Mouse (Mus musculus): ENCODE results near the gene Mrpl57. TPM values are rescaled to one million over a fixed set of nuclear protein-coding genes. Genes with fewer than 3 reads are reported as not detected.
A peak's percentile ranks its signal among the peaks of the same experiment; 100 is the strongest.

Gene Mrpl57
- polyA plus RNA-seq (2015; fragmentation: Nextera tagmentation; extraction: Ambion mirVana) = 177 and 197 TPM in 2 replicates

GRCm38 (mm10) chr14:57825788-57826751, at the start of gene Mrpl57, which contains the start of gene Ska3:
Mrpl57 (plus strand) TSS chr14:57826234.
Ska3 (minus strand) TSS chr14:57826185.
- Histone ChIP-seq H3K36me3 (peaks cover 4% of the 10 kb centered on the region; the same call in 1 of the 2 replicates), H3K27ac (peak within 1 kb of the TSS; percentile 89), H3K4me3 (replicated peaks) (peak within 1 kb of the TSS; percentile 92), H3K4me1 (replicated peaks) (peaks cover 4% of the 10 kb centered on the region), H3K9ac (peak within 1 kb of the TSS; percentile 90), H3K27me3 (replicated peaks) (no peaks in the 10 kb centered on the region), H3K9me3 (no peaks in the 10 kb centered on the region), H3K4me2 (replicated peaks) (peak within 1 kb of the TSS; percentile 72)
- peak; percentile 99 for ATAC-seq
- under 1% methylated on average over 96 of the region's 96 CpGs for WGBS

- Histone ChIP-seq H3K27ac (no peak overlapping the region), H3K36me3 (no peaks in the 10 kb centered on the region), H3K9ac (no peak overlapping the region), H3K27me3 (replicated peaks) (no peaks in the 10 kb centered on the region), H3K4me1 (replicated peaks) (no peaks in the 10 kb centered on the region), H3K9me3 (no peaks in the 10 kb centered on the region), H3K4me2 (replicated peaks) (no peak overlapping the region), H3K4me3 (replicated peaks) (no peak overlapping the region)
- ATAC-seq = no peak
- 50% methylated on average over 4 of the region's 4 CpGs for WGBS
Observed at GRCm38 (mm10) chr14:57787406-57787805, 38.6 kb upstream of the Mrpl57 start.

- Histone ChIP-seq H3K27me3 (replicated peaks) (no peaks in the 10 kb centered on the region), H3K4me3 (replicated peaks) (no peak overlapping the region), H3K36me3 (no peaks in the 10 kb centered on the region), H3K9me3 (no peaks in the 10 kb centered on the region), H3K4me2 (replicated peaks) (no peak overlapping the region), H3K4me1 (replicated peaks) (no peaks in the 10 kb centered on the region), H3K27ac (no peak overlapping the region), H3K9ac (no peak overlapping the region)
- no peak for ATAC-seq
- 56% methylated on average over 2 of the region's 2 CpGs for WGBS
Observed at GRCm38 (mm10) chr14:57789311-57789710, 36.7 kb upstream of the Mrpl57 start.

- 90% methylated on average over 9 of the region's 9 CpGs for WGBS
- Histone ChIP-seq H3K9ac (no peak overlapping the region), H3K36me3 (no peaks in the 10 kb centered on the region), H3K27me3 (replicated peaks) (no peaks in the 10 kb centered on the region), H3K4me3 (replicated peaks) (no peak overlapping the region), H3K4me1 (replicated peaks) (no peaks in the 10 kb centered on the region), H3K27ac (no peak overlapping the region), H3K4me2 (replicated peaks) (no peak overlapping the region), H3K9me3 (no peaks in the 10 kb centered on the region)
- ATAC-seq = no peak
Observed at GRCm38 (mm10) chr14:57789759-57790158, 36.3 kb upstream of the Mrpl57 start.

- WGBS = 67% methylated on average over 4 of the region's 4 CpGs
- H3K27ac ChIP-seq = no peak overlapping the region
- no peaks in the 10 kb centered on the region for H3K4me1 ChIP-seq (replicated peaks)
- no peak overlapping the region for H3K4me3 ChIP-seq (replicated peaks)
- no peaks in the 10 kb centered on the region for H3K27me3 ChIP-seq (replicated peaks)
- no peak overlapping the region for H3K9ac ChIP-seq
- H3K36me3 ChIP-seq = no peaks in the 10 kb centered on the region
- H3K4me2 ChIP-seq (replicated peaks) = no peak overlapping the region
- no peak for ATAC-seq
- H3K9me3 ChIP-seq = no peaks in the 10 kb centered on the region
Observed at GRCm38 (mm10) chr14:57791171-57791570, 34.9 kb upstream of the Mrpl57 start.

- H3K4me3 ChIP-seq (replicated peaks) = peak overlapping the region; percentile 79
- no peaks in the 10 kb centered on the region for H3K27me3 ChIP-seq (replicated peaks)
- H3K27ac ChIP-seq = no peak overlapping the region
- peak; percentile 51 for ATAC-seq
- peaks cover under 1% of the 10 kb centered on the region; the same call in 1 of the 2 replicates for H3K36me3 ChIP-seq
- peaks cover 7% of the 10 kb centered on the region for H3K4me1 ChIP-seq (replicated peaks)
- peak overlapping the region; percentile 39 for H3K9ac ChIP-seq
- no peaks in the 10 kb centered on the region for H3K9me3 ChIP-seq
- H3K4me2 ChIP-seq (replicated peaks) = peak overlapping the region; percentile 68
- 13% methylated on average over 7 of the region's 7 CpGs for WGBS
Observed at GRCm38 (mm10) chr14:57797551-57797950, 28.5 kb upstream of the Mrpl57 start.

- H3K36me3 ChIP-seq = peaks cover 7% of the 10 kb centered on the region; the same call in 1 of the 2 replicates
- peak within 1 kb of the TSS; percentile 76 for H3K9ac ChIP-seq
- no peaks in the 10 kb centered on the region for H3K27me3 ChIP-seq (replicated peaks)
- peak within 1 kb of the TSS; percentile 79 for H3K4me3 ChIP-seq (replicated peaks)
- H3K9me3 ChIP-seq = no peaks in the 10 kb centered on the region
- peak within 1 kb of the TSS; percentile 60 for H3K27ac ChIP-seq
- peak within 1 kb of the TSS; percentile 68 for H3K4me2 ChIP-seq (replicated peaks)
- peak; percentile 98 for ATAC-seq
- peaks cover 7% of the 10 kb centered on the region for H3K4me1 ChIP-seq (replicated peaks)
- under 1% methylated on average over 88 of the region's 99 CpGs for WGBS
Observed at GRCm38 (mm10) chr14:57797991-57798931, 27.8 kb upstream of the Mrpl57 start, which contains the start of gene Sap18. Sap18 (plus strand) TSS chr14:57798180.

GRCm38 (mm10) chr14:57803731-57804130, 22.3 kb upstream of the Mrpl57 start:
- Histone ChIP-seq H3K27me3 (replicated peaks) (no peaks in the 10 kb centered on the region), H3K9me3 (no peaks in the 10 kb centered on the region), H3K36me3 (peaks cover 28% of the 10 kb centered on the region), H3K9ac (no peak overlapping the region), H3K4me2 (replicated peaks) (no peak overlapping the region), H3K4me3 (replicated peaks) (no peak overlapping the region), H3K27ac (no peak overlapping the region), H3K4me1 (replicated peaks) (peaks cover 7% of the 10 kb centered on the region)
- no peak for ATAC-seq
- 85% methylated on average over 4 of the region's 4 CpGs for WGBS

- Histone ChIP-seq H3K27ac (no peak overlapping the region), H3K4me3 (replicated peaks) (no peak overlapping the region), H3K4me1 (replicated peaks) (no peaks in the 10 kb centered on the region), H3K9me3 (no peaks in the 10 kb centered on the region), H3K27me3 (replicated peaks) (no peaks in the 10 kb centered on the region), H3K36me3 (peaks cover 38% of the 10 kb centered on the region), H3K9ac (no peak overlapping the region), H3K4me2 (replicated peaks) (no peak overlapping the region)
- ATAC-seq = 0 out of 2 replicates have a peak, but pooled peaks have one; percentile 39
- 75% methylated on average over 5 of the region's 5 CpGs for WGBS
Observed at GRCm38 (mm10) chr14:57808558-57808957, 17.5 kb upstream of the Mrpl57 start.

- ATAC-seq = no peak; the same call in 1 of the 2 replicates
- no peak overlapping the region for H3K4me2 ChIP-seq (replicated peaks)
- no peaks in the 10 kb centered on the region for H3K27me3 ChIP-seq (replicated peaks)
- no peak overlapping the region for H3K27ac ChIP-seq
- H3K4me1 ChIP-seq (replicated peaks) = no peaks in the 10 kb centered on the region
- no peak overlapping the region for H3K4me3 ChIP-seq (replicated peaks)
- H3K36me3 ChIP-seq = peaks cover 28% of the 10 kb centered on the region
- WGBS = 77% methylated on average over 2 of the region's 2 CpGs
- no peaks in the 10 kb centered on the region for H3K9me3 ChIP-seq
- H3K9ac ChIP-seq = no peak overlapping the region
Observed at GRCm38 (mm10) chr14:57810886-57811285, 15.1 kb upstream of the Mrpl57 start.

- no peak for ATAC-seq
- Histone ChIP-seq H3K4me1 (replicated peaks) (no peaks in the 10 kb centered on the region), H3K36me3 (peaks cover 31% of the 10 kb centered on the region), H3K9ac (no peak overlapping the region), H3K27ac (no peak overlapping the region), H3K4me2 (replicated peaks) (no peak overlapping the region), H3K27me3 (replicated peaks) (no peaks in the 10 kb centered on the region), H3K9me3 (no peaks in the 10 kb centered on the region), H3K4me3 (replicated peaks) (no peak overlapping the region)
- WGBS = 96% methylated on average over 5 of the region's 5 CpGs
Observed at GRCm38 (mm10) chr14:57811844-57812243, 14.2 kb upstream of the Mrpl57 start.

GRCm38 (mm10) chr14:57820839-57821238, 5.2 kb upstream of the Mrpl57 start:
- H3K9ac ChIP-seq = no peak overlapping the region
- ATAC-seq = no peak
- H3K9me3 ChIP-seq = no peaks in the 10 kb centered on the region
- H3K36me3 ChIP-seq = peaks cover 13% of the 10 kb centered on the region
- no peak overlapping the region for H3K27ac ChIP-seq
- no peak overlapping the region for H3K4me3 ChIP-seq (replicated peaks)
- no peaks in the 10 kb centered on the region for H3K4me1 ChIP-seq (replicated peaks)
- 74% methylated on average over 4 of the region's 4 CpGs for whole genome bisulfite sequencing
- H3K27me3 ChIP-seq (replicated peaks) = no peaks in the 10 kb centered on the region
- H3K4me2 ChIP-seq (replicated peaks) = no peak overlapping the region

Measured in intestine, embryonic 15.5 days (tissue).